Mouse (Mus musculus) heart, postnatal 0 days (tissue): ENCODE data around the gene Tspan13. TPM values are rescaled to one million over a fixed set of nuclear protein-coding genes. Genes with fewer than 3 reads are reported as not detected.

ENCODE experiments used
- ATAC-seq: fragments of 200-750 bp; cut with Nextera tagmentation; 2 replicates; pipeline ENCODE4 v1.8.0; 2017; ENCODE audit warnings: low read depth, moderate number of reproducible peaks, moderate library complexity; ENCODE audit not compliant: insufficient read depth
- DNase-seq: peaks from one replicate; pipeline ENCODE4 v3.0.0-alpha.2; 2016; ENCODE audit warnings: low spot score
- H3K27ac ChIP-seq: fragments of 300-500 bp; sonication (generic); 2 replicates; pipeline ENCODE4 v1.5.1; 2014; ENCODE audit warnings: low read depth, mild to moderate bottlenecking
- H3K27me3 ChIP-seq: fragments of 300-500 bp; sonication (generic); 2 replicates; pipeline ENCODE4 v1.6.1; 2014; ENCODE audit warnings: low read length, mixed read lengths; ENCODE audit not compliant: control insufficient read depth, insufficient read depth
- H3K36me3 ChIP-seq: fragments of 300-500 bp; sonication (generic); replicated peaks from 2 replicates; pipeline ENCODE4 v1.6.1; 2014; ENCODE audit warnings: low read length, mixed read lengths; ENCODE audit not compliant: control insufficient read depth, insufficient read depth
- H3K4me1 ChIP-seq: fragments of 300-500 bp; sonication (generic); 2 replicates; pipeline ENCODE4 v1.6.1; 2014; ENCODE audit warnings: antibody characterized with exemption; ENCODE audit not compliant: control insufficient read depth, insufficient read depth
- H3K4me2 ChIP-seq: fragments of 300-500 bp; sonication (generic); 2 replicates; pipeline ENCODE4 v1.6.1; 2014; ENCODE audit warnings: low read depth, mild to moderate bottlenecking, low read length, moderate library complexity
- H3K4me3 ChIP-seq: fragments of 300-500 bp; sonication (generic); 2 replicates; pipeline ENCODE4 v1.5.1; 2014; ENCODE audit warnings: low read depth, low read length
- H3K9ac ChIP-seq: fragments of 300-500 bp; sonication (generic); replicated peaks from 2 replicates; pipeline ENCODE4 v1.6.1; 2014; ENCODE audit warnings: low read depth, low read length, mixed read lengths
- H3K9me3 ChIP-seq: fragments of 300-500 bp; sonication (generic); replicated peaks from 2 replicates; pipeline ENCODE4 v1.6.1; 2016; ENCODE audit warnings: low read length; ENCODE audit not compliant: control insufficient read depth
- CTCF ChIP-seq: IDR thresholded peaks from 2 replicates; pipeline ENCODE4 v1.5.1; 2016; ENCODE audit warnings: antibody characterized with exemption, control low read depth, low read depth
- EP300 ChIP-seq: IDR thresholded peaks from 2 replicates; pipeline ENCODE4 v1.6.1; 2016; ENCODE audit warnings: antibody characterized with exemption, low read depth
- WGBS: fragments of 180-500 bp; shearing (Covaris S2); extraction: QIAGEN DNeasy Blood & Tissue Kit; methylation state at CpG from one replicate; pipeline ENCODE4 v1.1.7; 2014; 5-methylcytosine and 5-hydroxymethylcytosine counted together
- polyA plus RNA-seq: library from polyadenylated mRNA; unstranded; fragments of >200 nt; fragmentation: Nextera tagmentation; extraction: Ambion mirVana; gene quantifications from 2 replicates; pipeline ENCODE4 v1.2.1, GENCODE M21; 2015
- total RNA-seq: library from RNA; depleted of rRNA; stranded (reverse); fragments of >200 nt; gene quantifications from 2 replicates; pipeline ENCODE4 v1.2.3, GENCODE M21; 2014; ENCODE audit warnings: low replicate concordance

The Tspan13 gene
- total and polyA plus RNA-seq, 2 experiments from 2014 or later: 46.2 to 49.8 TPM

- Histone ChIP-seq H3K4me1 (no peaks in the 10 kb centered on the region), H3K9me3 (no peaks in the 10 kb centered on the region), H3K4me3 (no peak overlapping the region), H3K9ac (no peak overlapping the region), H3K36me3 (no peaks in the 10 kb centered on the region), H3K27me3 (no peaks in the 10 kb centered on the region), H3K4me2 (no peak overlapping the region), H3K27ac (no peak overlapping the region)
- TF ChIP-seq EP300 (no peak), CTCF (no peak)
- 39% methylated on average over 5 of the region's 5 CpGs for WGBS
- no peak for DNase-seq
- no peak for ATAC-seq
Measured at GRCm38 (mm10) chr12:36072860-36073259, 30.6 kb upstream of the Tspan13 start.

- no peak overlapping the region for H3K27ac ChIP-seq
Measured at GRCm38 (mm10) chr12:36070231-36070630, 27.9 kb upstream of the Tspan13 start.

GRCm38 (mm10) chr12:36067538-36067937 lies 25.2 kb upstream of the Tspan13 start:
- no peaks in the 10 kb centered on the region for H3K27me3 ChIP-seq
- no peaks in the 10 kb centered on the region for H3K4me1 ChIP-seq
- H3K9ac ChIP-seq: no peak overlapping the region
- no peak overlapping the region for H3K27ac ChIP-seq
- TF ChIP-seq EP300 (no peak), CTCF (no peak)
- no peak for DNase-seq
- H3K4me3 ChIP-seq: no peak overlapping the region
- H3K9me3 ChIP-seq: peaks cover 6% of the 10 kb centered on the region; the same call in 1 of the 2 replicates
- no peak overlapping the region for H3K4me2 ChIP-seq
- 90% methylated on average over 2 of the region's 2 CpGs for WGBS
- no peak for ATAC-seq
- no peaks in the 10 kb centered on the region for H3K36me3 ChIP-seq

More at GRCm38 (mm10) chr12:36070231-36070630, 27.9 kb upstream of the Tspan13 start:
- ATAC-seq (no peak), DNase-seq (no peak)
- H3K27me3 ChIP-seq: no peaks in the 10 kb centered on the region
- WGBS: 90% methylated on average over 4 of the region's 4 CpGs
- no peaks in the 10 kb centered on the region for H3K4me1 ChIP-seq
- H3K9ac ChIP-seq: no peak overlapping the region
- no peaks in the 10 kb centered on the region for H3K36me3 ChIP-seq
- no peak overlapping the region for H3K4me3 ChIP-seq
- no peak for TF ChIP-seq EP300
- no peak for TF ChIP-seq CTCF
- H3K4me2 ChIP-seq: no peak overlapping the region
- H3K9me3 ChIP-seq: peaks cover 2% of the 10 kb centered on the region; the same call in 1 of the 2 replicates

- 67% methylated on average over 1 of the region's 1 CpGs for WGBS
- H3K27me3 ChIP-seq: no peaks in the 10 kb centered on the region
- peaks cover 6% of the 10 kb centered on the region; the same call in 1 of the 2 replicates for H3K9me3 ChIP-seq
- no peak overlapping the region for H3K9ac ChIP-seq
- no peaks in the 10 kb centered on the region for H3K4me1 ChIP-seq
- no peak for DNase-seq
- no peaks in the 10 kb centered on the region for H3K36me3 ChIP-seq
- H3K4me3 ChIP-seq: no peak overlapping the region
- no peak for TF ChIP-seq EP300
- no peak for TF ChIP-seq CTCF
- no peak overlapping the region for H3K4me2 ChIP-seq
- ATAC-seq: no peak
- no peak overlapping the region for H3K27ac ChIP-seq
Measured at GRCm38 (mm10) chr12:36065911-36066310, 23.6 kb upstream of the Tspan13 start.

GRCm38 (mm10) chr12:36057699-36058098 lies 15.4 kb upstream of the Tspan13 start:
- H3K9ac ChIP-seq: no peak overlapping the region
- no peak overlapping the region for H3K4me2 ChIP-seq
- 29% methylated on average over 2 of the region's 2 CpGs for WGBS
- no peaks in the 10 kb centered on the region for H3K4me1 ChIP-seq
- H3K4me3 ChIP-seq: no peak overlapping the region
- ATAC-seq (no peak), DNase-seq (no peak)
- H3K27me3 ChIP-seq: no peaks in the 10 kb centered on the region
- no peak for TF ChIP-seq CTCF
- TF ChIP-seq EP300: no peak
- no peaks in the 10 kb centered on the region for H3K9me3 ChIP-seq
- H3K27ac ChIP-seq: no peak overlapping the region
- no peaks in the 10 kb centered on the region for H3K36me3 ChIP-seq

- ATAC-seq: no peak
- Histone ChIP-seq H3K4me3 (no peak overlapping the region), H3K9me3 (no peaks in the 10 kb centered on the region), H3K4me1 (no peaks in the 10 kb centered on the region), H3K4me2 (no peak overlapping the region), H3K9ac (no peak overlapping the region), H3K27me3 (no peaks in the 10 kb centered on the region), H3K36me3 (no peaks in the 10 kb centered on the region), H3K27ac (no peak overlapping the region)
- no peak for DNase-seq
- 70% methylated on average over 1 of the region's 1 CpGs for WGBS
- TF ChIP-seq CTCF (no peak), EP300 (no peak)
Measured at GRCm38 (mm10) chr12:36050276-36050675, 8.0 kb upstream of the Tspan13 start.
